Mouse (Mus musculus) neural tube, embryonic 13.5 days (tissue): Measurements from ENCODE around the gene Itgb5. TPM values are rescaled to one million over a fixed set of nuclear protein-coding genes. Genes with fewer than 3 reads are reported as not detected.

Experiments
- ATAC-seq: fragments of 200-750 bp; cut with Nextera tagmentation; 2 replicates; pipeline ENCODE4 v1.8.0; 2017; ENCODE audit warnings: low read depth, mild to moderate bottlenecking, moderate TSS enrichment, moderate library complexity
- H3K27ac ChIP-seq: fragments of 300-500 bp; sonication (generic); replicated peaks from 2 replicates; pipeline ENCODE4 v1.5.1; 2015; ENCODE audit warnings: moderate library complexity, mild to moderate bottlenecking, inconsistent platforms
- H3K27me3 ChIP-seq: fragments of 300-500 bp; sonication (generic); 2 replicates; pipeline ENCODE4 v1.6.1; 2015; ENCODE audit warnings: mild to moderate bottlenecking, inconsistent platforms
- H3K36me3 ChIP-seq: fragments of 300-500 bp; sonication (generic); 2 replicates; pipeline ENCODE4 v1.6.1; 2015; ENCODE audit warnings: mild to moderate bottlenecking, inconsistent platforms
- H3K4me1 ChIP-seq: fragments of 300-500 bp; sonication (generic); replicated peaks from 2 replicates; pipeline ENCODE4 v1.6.1; 2015; ENCODE audit warnings: inconsistent platforms
- H3K4me2 ChIP-seq: fragments of 300-500 bp; sonication (generic); 2 replicates; pipeline ENCODE4 v1.6.1; 2015; ENCODE audit warnings: inconsistent platforms, mild to moderate bottlenecking, moderate library complexity
- H3K4me3 ChIP-seq: fragments of 300-500 bp; sonication (generic); 2 replicates; pipeline ENCODE4 v1.5.1; 2015; ENCODE audit warnings: mild to moderate bottlenecking, inconsistent platforms
- H3K9ac ChIP-seq: fragments of 300-500 bp; sonication (generic); 2 replicates; pipeline ENCODE4 v1.6.1; 2015; ENCODE audit warnings: moderate library complexity, mild to moderate bottlenecking, inconsistent platforms
- H3K9me3 ChIP-seq: fragments of 300-500 bp; sonication (generic); 2 replicates; pipeline ENCODE4 v1.6.1; 2016; ENCODE audit warnings: inconsistent platforms
- WGBS: fragments of 180-500 bp; shearing (Covaris S2); methylation state at CpG from one replicate; pipeline ENCODE4 v1.1.7; 2015; 5-methylcytosine and 5-hydroxymethylcytosine counted together
- polyA plus RNA-seq: library from polyadenylated mRNA; unstranded; fragments of >200 nt; fragmentation: Nextera tagmentation; extraction: Ambion mirVana; gene quantifications from 2 replicates; pipeline ENCODE4 v1.2.1, GENCODE M21; 2015

Gene Itgb5
- polyA plus RNA-seq, 1 experiment from 2014 or later, result 21.1 TPM

GRCm38 (mm10) chr16:33922111-33923000, 92.9 kb downstream of the Itgb5 start:
- ATAC-seq, result peak; percentile 63; the same call in 1 of the 2 replicates
- no peaks in the 10 kb centered on the region for H3K9me3 ChIP-seq
- H3K4me2 ChIP-seq, result no peak overlapping the region
- 35% methylated on average over 18 of the region's 18 CpGs for WGBS
- no peak overlapping the region for H3K9ac ChIP-seq
- H3K27ac ChIP-seq, result peak overlapping the region; percentile 53; the same call in 1 of the 2 replicates
- H3K4me1 ChIP-seq, result peaks cover 22% of the 10 kb centered on the region
- no peak overlapping the region for H3K4me3 ChIP-seq
- H3K36me3 ChIP-seq, result no peaks in the 10 kb centered on the region
- H3K27me3 ChIP-seq, result no peaks in the 10 kb centered on the region

- Histone ChIP-seq H3K27ac (peak overlapping the region; percentile 33; the same call in 1 of the 2 replicates), H3K9ac (no peak overlapping the region), H3K4me2 (no peak overlapping the region), H3K4me1 (peaks cover 16% of the 10 kb centered on the region), H3K36me3 (no peaks in the 10 kb centered on the region), H3K9me3 (no peaks in the 10 kb centered on the region), H3K4me3 (no peak overlapping the region), H3K27me3 (no peaks in the 10 kb centered on the region)
- WGBS, result 39% methylated on average over 5 of the region's 5 CpGs
- no peak for ATAC-seq
Observed at GRCm38 (mm10) chr16:33923001-33923316, 93.5 kb downstream of the Itgb5 start.

GRCm38 (mm10) chr16:33923758-33924157, 94.3 kb downstream of the Itgb5 start:
- H3K4me1 ChIP-seq, result peaks cover 23% of the 10 kb centered on the region
- H3K27me3 ChIP-seq, result no peaks in the 10 kb centered on the region
- no peaks in the 10 kb centered on the region for H3K36me3 ChIP-seq
- no peak for ATAC-seq
- no peak overlapping the region for H3K27ac ChIP-seq
- H3K9ac ChIP-seq, result no peak overlapping the region
- H3K4me2 ChIP-seq, result no peak overlapping the region
- H3K4me3 ChIP-seq, result no peak overlapping the region
- WGBS, result 89% methylated on average over 8 of the region's 8 CpGs
- no peaks in the 10 kb centered on the region for H3K9me3 ChIP-seq

- no peak overlapping the region for H3K27ac ChIP-seq
- peaks cover 24% of the 10 kb centered on the region for H3K4me1 ChIP-seq
- H3K36me3 ChIP-seq, result no peaks in the 10 kb centered on the region
- no peaks in the 10 kb centered on the region for H3K9me3 ChIP-seq
- 78% methylated on average over 6 of the region's 6 CpGs for WGBS
- no peaks in the 10 kb centered on the region for H3K27me3 ChIP-seq
- no peak overlapping the region for H3K4me2 ChIP-seq
- H3K9ac ChIP-seq, result no peak overlapping the region
- H3K4me3 ChIP-seq, result no peak overlapping the region
- ATAC-seq, result no peak
Observed at GRCm38 (mm10) chr16:33927263-33927824, 97.9 kb downstream of the Itgb5 start.

GRCm38 (mm10) chr16:33928788-33929462, 99.5 kb downstream of the Itgb5 start:
- Histone ChIP-seq H3K9ac (no peak overlapping the region), H3K27me3 (no peaks in the 10 kb centered on the region), H3K9me3 (no peaks in the 10 kb centered on the region), H3K4me1 (peaks cover 17% of the 10 kb centered on the region), H3K4me2 (no peak overlapping the region), H3K4me3 (no peak overlapping the region), H3K27ac (no peak overlapping the region), H3K36me3 (no peaks in the 10 kb centered on the region)
- ATAC-seq, result peak; percentile 50; the same call in 1 of the 2 replicates
- WGBS, result 64% methylated on average over 9 of the region's 9 CpGs

GRCm38 (mm10) chr16:33930785-33931184, 101.3 kb downstream of the Itgb5 start:
- Histone ChIP-seq H3K9me3 (no peaks in the 10 kb centered on the region), H3K4me1 (peaks cover 29% of the 10 kb centered on the region), H3K4me3 (no peak overlapping the region), H3K9ac (no peak overlapping the region), H3K27ac (no peak overlapping the region), H3K4me2 (no peak overlapping the region), H3K36me3 (no peaks in the 10 kb centered on the region), H3K27me3 (0 out of 2 replicates have a peak, but pooled peaks cover 2% of the 10 kb centered on the region)
- no peak for ATAC-seq
- WGBS, result 91% methylated on average over 6 of the region's 6 CpGs

- H3K36me3 ChIP-seq, result no peaks in the 10 kb centered on the region
- no peaks in the 10 kb centered on the region for H3K9me3 ChIP-seq
- H3K27ac ChIP-seq, result no peak overlapping the region
- H3K9ac ChIP-seq, result no peak overlapping the region
- H3K27me3 ChIP-seq, result 0 out of 2 replicates have a peak, but pooled peaks cover 3% of the 10 kb centered on the region
- peaks cover 29% of the 10 kb centered on the region for H3K4me1 ChIP-seq
- no peak overlapping the region for H3K4me3 ChIP-seq
- ATAC-seq, result no peak
- H3K4me2 ChIP-seq, result no peak overlapping the region
- WGBS, result 40% methylated on average over 2 of the region's 2 CpGs
Observed at GRCm38 (mm10) chr16:33931682-33932081, 102.2 kb downstream of the Itgb5 start.

GRCm38 (mm10) chr16:33932126-33932525, 102.7 kb downstream of the Itgb5 start:
- no peak for ATAC-seq
- no peak overlapping the region for H3K4me3 ChIP-seq
- 70% methylated on average over 5 of the region's 5 CpGs for WGBS
- no peak overlapping the region for H3K27ac ChIP-seq
- no peak overlapping the region for H3K9ac ChIP-seq
- no peaks in the 10 kb centered on the region for H3K9me3 ChIP-seq
- H3K4me1 ChIP-seq, result peaks cover 29% of the 10 kb centered on the region
- no peaks in the 10 kb centered on the region for H3K36me3 ChIP-seq
- 0 out of 2 replicates have a peak, but pooled peaks cover 3% of the 10 kb centered on the region for H3K27me3 ChIP-seq
- H3K4me2 ChIP-seq, result no peak overlapping the region

- 97% methylated on average over 11 of the region's 11 CpGs for WGBS
- peaks cover 25% of the 10 kb centered on the region for H3K4me1 ChIP-seq
- H3K27ac ChIP-seq, result no peak overlapping the region
- no peak overlapping the region for H3K4me3 ChIP-seq
- no peak for ATAC-seq
- H3K9ac ChIP-seq, result no peak overlapping the region
- no peak overlapping the region for H3K4me2 ChIP-seq
- no peaks in the 10 kb centered on the region for H3K9me3 ChIP-seq
- H3K36me3 ChIP-seq, result no peaks in the 10 kb centered on the region
- 0 out of 2 replicates have a peak, but pooled peaks cover 3% of the 10 kb centered on the region for H3K27me3 ChIP-seq
Observed at GRCm38 (mm10) chr16:33933411-33933810, 103.9 kb downstream of the Itgb5 start.

- ATAC-seq, result peak; percentile 32; the same call in 1 of the 2 replicates
- WGBS, result 61% methylated on average over 5 of the region's 5 CpGs
- no peak overlapping the region for H3K4me3 ChIP-seq
Observed at GRCm38 (mm10) chr16:33934701-33935406, 105.4 kb downstream of the Itgb5 start.

GRCm38 (mm10) chr16:33935407-33935785, 105.9 kb downstream of the Itgb5 start:
- Histone ChIP-seq H3K27me3 (0 out of 2 replicates have a peak, but pooled peaks cover 3% of the 10 kb centered on the region), H3K27ac (no peak overlapping the region), H3K4me3 (no peak overlapping the region), H3K4me2 (no peak overlapping the region), H3K4me1 (peaks cover 20% of the 10 kb centered on the region), H3K36me3 (no peaks in the 10 kb centered on the region), H3K9ac (no peak overlapping the region), H3K9me3 (no peaks in the 10 kb centered on the region)
- no peak for ATAC-seq
- WGBS, result 88% methylated on average over 6 of the region's 6 CpGs

More at GRCm38 (mm10) chr16:33934701-33935406, 105.4 kb downstream of the Itgb5 start:
- Histone ChIP-seq H3K27ac (peak overlapping the region; percentile 70), H3K4me2 (no peak overlapping the region), H3K36me3 (no peaks in the 10 kb centered on the region), H3K4me1 (peaks cover 20% of the 10 kb centered on the region), H3K27me3 (0 out of 2 replicates have a peak, but pooled peaks cover 3% of the 10 kb centered on the region), H3K9me3 (no peaks in the 10 kb centered on the region), H3K9ac (peak overlapping the region; percentile 38; the same call in 1 of the 2 replicates)
